Mouse (Mus musculus): ENCODE measurements around the gene Il20ra.

The Il20ra gene

DNA sequence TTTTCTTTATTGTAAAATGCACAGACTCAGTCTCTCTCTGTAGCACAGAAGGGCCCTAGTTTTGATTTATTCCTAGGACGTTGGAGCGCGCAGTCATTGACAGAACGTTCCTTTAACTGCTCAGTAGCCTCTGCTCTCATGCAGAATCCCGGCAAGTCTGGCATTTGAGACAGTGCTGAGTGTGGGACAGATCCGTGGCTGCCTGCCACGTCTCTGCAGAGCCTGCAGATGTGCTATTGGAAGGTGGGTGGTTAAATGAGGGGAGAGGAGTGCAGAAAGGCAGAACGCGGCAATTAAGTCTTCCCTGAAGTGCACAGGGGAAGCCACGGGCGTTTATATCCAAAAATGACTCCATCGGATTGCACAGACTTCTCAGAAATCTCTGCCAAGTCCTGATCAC, 66.7 kb downstream of the Il20ra start:
- peak; percentile 38 for DNase-seq (ENCODE audit: low spot score)

DNA sequence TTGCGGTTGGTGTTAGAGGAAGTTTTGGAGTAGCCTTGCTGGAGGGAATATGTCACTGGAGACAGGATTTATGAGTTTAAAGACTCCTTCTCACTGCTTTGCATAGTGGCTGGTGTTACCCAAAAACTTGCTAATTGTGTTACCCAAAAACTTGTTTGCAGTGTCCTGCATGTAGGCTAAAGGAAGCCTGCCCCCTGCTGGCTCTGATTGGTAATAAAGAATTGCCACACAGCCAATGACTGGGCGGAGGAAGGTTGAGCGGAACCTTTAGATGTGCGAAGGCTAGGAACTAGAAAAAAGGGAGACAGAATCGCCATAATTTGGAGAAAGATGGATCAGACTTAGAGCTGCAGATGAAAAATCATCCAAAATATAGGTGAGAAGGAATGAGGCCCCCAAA, 69.0 kb downstream of the Il20ra start:
- no peak for DNase-seq (ENCODE audit: low spot score)

GRCm38 (mm10) chr10:19794996-19795395, 82.6 kb downstream of the Il20ra start:
- no peak for DNase-seq (ENCODE audit: low spot score)

- DNase-seq (ENCODE audit: low spot score): no peak
Measured at GRCm38 (mm10) chr10:19802958-19803357, 90.6 kb downstream of the Il20ra start.

GRCm38 (mm10) chr10:19804763-19805162, 92.4 kb downstream of the Il20ra start:
- no peak for DNase-seq (ENCODE audit: low spot score)

Data from left cerebral cortex, adult 11 months (tissue).